Mouse (Mus musculus): ENCODE results near the gene Olfr645. TPM values are rescaled to one million over a fixed set of nuclear protein-coding genes. Genes with fewer than 3 reads are reported as not detected.

Gene Olfr645
- polyA plus RNA-seq, 1 experiment from 2014 or later: 0.24 TPM

Other genes starting within 250 kb of the Olfr645 start
- gene Hbb-bh2, start 244.9 kb downstream of the Olfr645 start, polyA plus RNA-seq (2015; fragmentation: Nextera tagmentation; extraction: Ambion mirVana): not detected in 2 replicates
- gene Hbb-bh1, start 242.3 kb downstream of the Olfr645 start, polyA plus RNA-seq (2015; fragmentation: Nextera tagmentation; extraction: Ambion mirVana): 3.0 and 4.7 TPM in 2 replicates
- gene Hbb-y, start 232.2 kb downstream of the Olfr645 start, polyA plus RNA-seq (2015; fragmentation: Nextera tagmentation; extraction: Ambion mirVana): 296 and 441 TPM in 2 replicates
- not detected in 2 replicates for gene Olfr66, start 199.2 kb downstream of the Olfr645 start, polyA plus RNA-seq (2015; fragmentation: Nextera tagmentation; extraction: Ambion mirVana)
- gene Olfr64, start 191.0 kb downstream of the Olfr645 start, polyA plus RNA-seq (2015; fragmentation: Nextera tagmentation; extraction: Ambion mirVana): 0.04 and 0.11 TPM in 2 replicates
- gene Olfr65, start 182.0 kb downstream of the Olfr645 start, polyA plus RNA-seq (2015; fragmentation: Nextera tagmentation; extraction: Ambion mirVana): 0.34 and 0.51 TPM in 2 replicates
- not detected in 2 replicates for gene Olfr631, start 156.6 kb downstream of the Olfr645 start, polyA plus RNA-seq (2015; fragmentation: Nextera tagmentation; extraction: Ambion mirVana)
- gene Olfr632, start 151.1 kb downstream of the Olfr645 start, polyA plus RNA-seq (2015; fragmentation: Nextera tagmentation; extraction: Ambion mirVana): not detected in 2 replicates
- not detected in 2 replicates for gene Olfr633, start 141.0 kb downstream of the Olfr645 start, polyA plus RNA-seq (2015; fragmentation: Nextera tagmentation; extraction: Ambion mirVana)
- 0.07 TPM in 2 replicates for gene Olfr635, start 114.3 kb downstream of the Olfr645 start, polyA plus RNA-seq (2015; fragmentation: Nextera tagmentation; extraction: Ambion mirVana)
- gene Olfr638, start 86.7 kb downstream of the Olfr645 start, polyA plus RNA-seq (2015; fragmentation: Nextera tagmentation; extraction: Ambion mirVana): not detected in 2 replicates
- gene Olfr639, start 68.2 kb downstream of the Olfr645 start, polyA plus RNA-seq (2015; fragmentation: Nextera tagmentation; extraction: Ambion mirVana): 0.05 TPM in 2 replicates
- 0.45 and 0.84 TPM in 2 replicates for gene Olfr640, start 59.9 kb downstream of the Olfr645 start, polyA plus RNA-seq (2015; fragmentation: Nextera tagmentation; extraction: Ambion mirVana)
- 0.12 and 0.23 TPM in 2 replicates for gene Olfr641, start 50.0 kb downstream of the Olfr645 start, polyA plus RNA-seq (2015; fragmentation: Nextera tagmentation; extraction: Ambion mirVana)
- gene Olfr642, start 32.8 kb downstream of the Olfr645 start, polyA plus RNA-seq (2015; fragmentation: Nextera tagmentation; extraction: Ambion mirVana): 0.08 TPM in 1 of 2 replicates, not detected in the other
- gene 4930516K23Rik, start 24.0 kb downstream of the Olfr645 start, polyA plus RNA-seq (2015; fragmentation: Nextera tagmentation; extraction: Ambion mirVana): 0.03 and 0.12 TPM in 2 replicates
- 0.13 and 0.32 TPM in 2 replicates for gene Olfr644, start 13.6 kb downstream of the Olfr645 start, polyA plus RNA-seq (2015; fragmentation: Nextera tagmentation; extraction: Ambion mirVana)
- gene Olfr646, start 19.4 kb upstream of the Olfr645 start, polyA plus RNA-seq (2015; fragmentation: Nextera tagmentation; extraction: Ambion mirVana): 0.22 TPM in 1 of 2 replicates, not detected in the other
- not detected in 2 replicates for gene Ubqln5, start 44.4 kb upstream of the Olfr645 start, polyA plus RNA-seq (2015; fragmentation: Nextera tagmentation; extraction: Ambion mirVana)
- not detected in 2 replicates for gene Olfr643, start 51.9 kb upstream of the Olfr645 start, polyA plus RNA-seq (2015; fragmentation: Nextera tagmentation; extraction: Ambion mirVana)
- gene Ubqln3, start 57.8 kb upstream of the Olfr645 start, polyA plus RNA-seq (2015; fragmentation: Nextera tagmentation; extraction: Ambion mirVana): 0.22 and 0.37 TPM in 2 replicates
- 0.12 and 0.49 TPM in 2 replicates for gene Ubqlnl, start 65.1 kb upstream of the Olfr645 start, polyA plus RNA-seq (2015; fragmentation: Nextera tagmentation; extraction: Ambion mirVana)
- 20.1 and 24.2 TPM in 2 replicates for gene Olfm5, start 79.4 kb upstream of the Olfr645 start, polyA plus RNA-seq (2015; fragmentation: Nextera tagmentation; extraction: Ambion mirVana)
- 0.25 and 0.27 TPM in 2 replicates for gene Olfr648, start 97.9 kb upstream of the Olfr645 start, polyA plus RNA-seq (2015; fragmentation: Nextera tagmentation; extraction: Ambion mirVana)
- not detected in 2 replicates for gene Olfr649, start 110.5 kb upstream of the Olfr645 start, polyA plus RNA-seq (2015; fragmentation: Nextera tagmentation; extraction: Ambion mirVana)
- 0.54 and 0.59 TPM in 2 replicates for gene Trim6, start 133.3 kb upstream of the Olfr645 start, polyA plus RNA-seq (2015; fragmentation: Nextera tagmentation; extraction: Ambion mirVana)
- 1.8 and 2.0 TPM in 2 replicates for gene Trim34a, start 159.0 kb upstream of the Olfr645 start, polyA plus RNA-seq (2015; fragmentation: Nextera tagmentation; extraction: Ambion mirVana)
- 0.40 and 0.41 TPM in 2 replicates for gene Trim5, start 202.6 kb upstream of the Olfr645 start, polyA plus RNA-seq (2015; fragmentation: Nextera tagmentation; extraction: Ambion mirVana)
- gene Trim12a, start 230.0 kb upstream of the Olfr645 start, polyA plus RNA-seq (2015; fragmentation: Nextera tagmentation; extraction: Ambion mirVana): 7.3 and 8.0 TPM in 2 replicates
- gene Trim34b, start 244.0 kb upstream of the Olfr645 start, polyA plus RNA-seq (2015; fragmentation: Nextera tagmentation; extraction: Ambion mirVana): 0.16 TPM in 1 of 2 replicates, not detected in the other